Mouse (Mus musculus): ENCODE data around the gene Spcs3. TPM values are rescaled to one million over a fixed set of nuclear protein-coding genes. Genes with fewer than 3 reads are reported as not detected.
A peak's percentile ranks its signal among the peaks of the same experiment; 100 is the strongest.
"Not testable (repeated sequence)": the region's sequence is repeated elsewhere in the genome, so short reads cannot be mapped to it uniquely, and the experiment has no call there.

Spcs3 gene
- polyA plus RNA-seq, 1 experiment from 2014 or later: 80.2 TPM

- Histone ChIP-seq H3K9ac (no peak overlapping the region), H3K4me3 (no peak overlapping the region), H3K4me1 (no peaks in the 10 kb centered on the region), H3K4me2 (no peak overlapping the region), H3K27me3 (no peaks in the 10 kb centered on the region), H3K36me3 (no peaks in the 10 kb centered on the region), H3K27ac (no peak overlapping the region), H3K9me3 (no peaks in the 10 kb centered on the region)
- no peak for ATAC-seq (ENCODE audit: insufficient number of reproducible peaks, insufficient read depth, low FRiP score, low TSS enrichment, low read depth)
- WGBS: 86% methylated on average over 5 of the region's 5 CpGs
Observed at GRCm38 (mm10) chr8:54535172-54535571, 5.4 kb upstream of the Spcs3 start.

GRCm38 (mm10) chr8:54528571-54528970 lies 1.2 kb downstream of the Spcs3 start:
- peaks cover 14% of the 10 kb centered on the region for H3K36me3 ChIP-seq
- peak overlapping the region; percentile 93 for H3K9ac ChIP-seq
- H3K4me3 ChIP-seq: peak overlapping the region; percentile 92
- H3K9me3 ChIP-seq: no peaks in the 10 kb centered on the region
- no peaks in the 10 kb centered on the region for H3K27me3 ChIP-seq
- 33% methylated on average over 7 of the region's 7 CpGs for WGBS
- no peak for ATAC-seq (ENCODE audit: insufficient number of reproducible peaks, insufficient read depth, low FRiP score, low TSS enrichment, low read depth)
- peak overlapping the region; percentile 62 for H3K4me2 ChIP-seq
- no peak overlapping the region for H3K27ac ChIP-seq
- H3K4me1 ChIP-seq: peaks cover 19% of the 10 kb centered on the region

GRCm38 (mm10) chr8:54526700-54527099 lies 3.1 kb downstream of the Spcs3 start:
- ATAC-seq (ENCODE audit: insufficient number of reproducible peaks, insufficient read depth, low FRiP score, low TSS enrichment, low read depth): no peak
- Histone ChIP-seq H3K4me3 (no peak overlapping the region), H3K4me1 (peaks cover 19% of the 10 kb centered on the region), H3K9me3 (no peaks in the 10 kb centered on the region), H3K4me2 (no peak overlapping the region), H3K27me3 (no peaks in the 10 kb centered on the region), H3K36me3 (peaks cover 26% of the 10 kb centered on the region), H3K9ac (no peak overlapping the region), H3K27ac (no peak overlapping the region)
- 90% methylated on average over 6 of the region's 6 CpGs for WGBS

GRCm38 (mm10) chr8:54525606-54526005 lies 4.2 kb downstream of the Spcs3 start:
- Histone ChIP-seq H3K4me2 (no peak overlapping the region), H3K27me3 (no peaks in the 10 kb centered on the region), H3K36me3 (peaks cover 29% of the 10 kb centered on the region), H3K9me3 (no peaks in the 10 kb centered on the region), H3K4me3 (no peak overlapping the region), H3K9ac (no peak overlapping the region), H3K4me1 (peaks cover 19% of the 10 kb centered on the region), H3K27ac (no peak overlapping the region)
- no peak for ATAC-seq (ENCODE audit: insufficient number of reproducible peaks, insufficient read depth, low FRiP score, low TSS enrichment, low read depth)
- 87% methylated on average over 2 of the region's 2 CpGs for WGBS

- H3K9me3 ChIP-seq: no peaks in the 10 kb centered on the region
- H3K27me3 ChIP-seq: no peaks in the 10 kb centered on the region
- no peak overlapping the region for H3K9ac ChIP-seq
- H3K4me2 ChIP-seq: no peak overlapping the region
- no peak for ATAC-seq (ENCODE audit: insufficient number of reproducible peaks, insufficient read depth, low FRiP score, low TSS enrichment, low read depth)
- no peak overlapping the region for H3K27ac ChIP-seq
- no peak overlapping the region for H3K4me3 ChIP-seq
- H3K36me3 ChIP-seq: peaks cover 31% of the 10 kb centered on the region
- H3K4me1 ChIP-seq: no peaks in the 10 kb centered on the region
- 78% methylated on average over 4 of the region's 4 CpGs for WGBS
Observed at GRCm38 (mm10) chr8:54520516-54520915, 9.3 kb downstream of the Spcs3 start.

GRCm38 (mm10) chr8:54518756-54519460 lies 10.9 kb downstream of the Spcs3 start:
- Histone ChIP-seq H3K9ac (no peak overlapping the region), H3K9me3 (no peaks in the 10 kb centered on the region), H3K27ac (no peak overlapping the region), H3K4me3 (no peak overlapping the region), H3K4me2 (no peak overlapping the region), H3K4me1 (no peaks in the 10 kb centered on the region), H3K36me3 (peaks cover 26% of the 10 kb centered on the region), H3K27me3 (no peaks in the 10 kb centered on the region)
- no peak for ATAC-seq (ENCODE audit: insufficient number of reproducible peaks, insufficient read depth, low FRiP score, low TSS enrichment, low read depth)
- WGBS: 83% methylated on average over 10 of the region's 10 CpGs

GRCm38 (mm10) chr8:54512200-54512599 lies 17.6 kb downstream of the Spcs3 start:
- not testable (repeated sequence) for H3K27me3 ChIP-seq; H3K27ac ChIP-seq; ATAC-seq (ENCODE audit: insufficient number of reproducible peaks, insufficient read depth, low FRiP score, low TSS enrichment, low read depth); H3K9ac ChIP-seq; H3K9me3 ChIP-seq; H3K4me2 ChIP-seq; H3K4me1 ChIP-seq; H3K4me3 ChIP-seq; H3K36me3 ChIP-seq
- WGBS: 53% methylated on average over 5 of the region's 5 CpGs

- WGBS: 80% methylated on average over 3 of the region's 3 CpGs
Observed at GRCm38 (mm10) chr8:54511791-54512190, 18.0 kb downstream of the Spcs3 start.

GRCm38 (mm10) chr8:54509221-54509721 lies 20.5 kb downstream of the Spcs3 start:
- Histone ChIP-seq H3K4me1 (0 out of 2 replicates have a peak, but pooled peaks cover 2% of the 10 kb centered on the region), H3K9me3 (no peaks in the 10 kb centered on the region), H3K4me2 (peak overlapping the region; percentile 54), H3K27me3 (no peaks in the 10 kb centered on the region), H3K27ac (no peak overlapping the region), H3K9ac (no peak overlapping the region), H3K4me3 (peak overlapping the region; percentile 32), H3K36me3 (no peaks in the 10 kb centered on the region)
- WGBS: 3% methylated on average over 10 of the region's 10 CpGs
- ATAC-seq (ENCODE audit: insufficient number of reproducible peaks, insufficient read depth, low FRiP score, low TSS enrichment, low read depth): peak; percentile 45

More at GRCm38 (mm10) chr8:54511791-54512190, 18.0 kb downstream of the Spcs3 start:
- no peaks in the 10 kb centered on the region for H3K27me3 ChIP-seq
- H3K4me1 ChIP-seq: 0 out of 2 replicates have a peak, but pooled peaks cover 2% of the 10 kb centered on the region
- no peaks in the 10 kb centered on the region for H3K9me3 ChIP-seq
- H3K4me3 ChIP-seq: no peak overlapping the region
- H3K9ac ChIP-seq: no peak overlapping the region
- H3K27ac ChIP-seq: no peak overlapping the region
- no peak for ATAC-seq (ENCODE audit: insufficient number of reproducible peaks, insufficient read depth, low FRiP score, low TSS enrichment, low read depth)
- no peak overlapping the region for H3K4me2 ChIP-seq
- peaks cover 4% of the 10 kb centered on the region; the same call in 1 of the 2 replicates for H3K36me3 ChIP-seq

GRCm38 (mm10) chr8:54508814-54509213 lies 21.0 kb downstream of the Spcs3 start:
- H3K4me2 ChIP-seq: peak overlapping the region; percentile 54
- peak; percentile 34; the same call in 1 of the 2 replicates for ATAC-seq (ENCODE audit: insufficient number of reproducible peaks, insufficient read depth, low FRiP score, low TSS enrichment, low read depth)
- 0 out of 2 replicates have a peak, but pooled peaks cover 2% of the 10 kb centered on the region for H3K4me1 ChIP-seq
- peak overlapping the region; percentile 32 for H3K4me3 ChIP-seq
- no peaks in the 10 kb centered on the region for H3K36me3 ChIP-seq
- WGBS: 11% methylated on average over 7 of the region's 11 CpGs
- no peaks in the 10 kb centered on the region for H3K9me3 ChIP-seq
- no peak overlapping the region for H3K9ac ChIP-seq
- no peaks in the 10 kb centered on the region for H3K27me3 ChIP-seq
- no peak overlapping the region for H3K27ac ChIP-seq

GRCm38 (mm10) chr8:54508096-54508456 lies 21.7 kb downstream of the Spcs3 start:
- Histone ChIP-seq H3K27me3 (no peaks in the 10 kb centered on the region), H3K27ac (no peak overlapping the region), H3K9ac (no peak overlapping the region), H3K4me2 (no peak overlapping the region), H3K36me3 (no peaks in the 10 kb centered on the region), H3K4me3 (no peak overlapping the region), H3K4me1 (0 out of 2 replicates have a peak, but pooled peaks cover 2% of the 10 kb centered on the region), H3K9me3 (no peaks in the 10 kb centered on the region)
- 25% methylated on average over 1 of the region's 1 CpGs for WGBS
- no peak for ATAC-seq (ENCODE audit: insufficient number of reproducible peaks, insufficient read depth, low FRiP score, low TSS enrichment, low read depth)

- ATAC-seq (ENCODE audit: insufficient number of reproducible peaks, insufficient read depth, low FRiP score, low TSS enrichment, low read depth): peak; percentile 59; the same call in 1 of the 2 replicates
- Histone ChIP-seq H3K4me3 (no peak overlapping the region), H3K27me3 (no peaks in the 10 kb centered on the region), H3K9me3 (no peaks in the 10 kb centered on the region), H3K36me3 (no peaks in the 10 kb centered on the region), H3K9ac (no peak overlapping the region), H3K4me2 (no peak overlapping the region), H3K4me1 (0 out of 2 replicates have a peak, but pooled peaks cover 2% of the 10 kb centered on the region), H3K27ac (no peak overlapping the region)
- 28% methylated on average over 6 of the region's 6 CpGs for WGBS
Observed at GRCm38 (mm10) chr8:54507428-54508095, 22.2 kb downstream of the Spcs3 start.
